Mouse (Mus musculus): Measurements from ENCODE around the gene Kifc3. TPM values are rescaled to one million over a fixed set of nuclear protein-coding genes. Genes with fewer than 3 reads are reported as not detected.

The Kifc3 gene
- total RNA-seq, 2 experiments from 2014 or later: 58.1 to 62.8 TPM

- peak in 1 of 2 experiments; percentile 46 for DNase-seq
- intact Hi-C loops (cut with DNase I): loop anchor here (1.0 kb wide), 1 partner anchor 9 kb away; no protein-coding TSS in a partner anchor
Observed at GRCm38 (mm10) chr8:95140555-95140954, 62.1 kb downstream of the Kifc3 start.

- intact Hi-C loops (cut with DNase I): no loop called here
- DNase-seq: no peak
Observed at GRCm38 (mm10) chr8:95139051-95139365, 63.6 kb downstream of the Kifc3 start.

- intact Hi-C loops (cut with DNase I): no loop called here
- DNase-seq: no peak
Observed at GRCm38 (mm10) chr8:95138341-95139050, 64.1 kb downstream of the Kifc3 start.

GRCm38 (mm10) chr8:95137641-95138098 is 64.9 kb downstream of the Kifc3 start:
- intact Hi-C loops (cut with DNase I): no loop called here
- DNase-seq: peak; percentile 46 to 53

- intact Hi-C loops (cut with DNase I): no loop called here
- no peak for DNase-seq
Observed at GRCm38 (mm10) chr8:95137201-95137600, 65.4 kb downstream of the Kifc3 start.

- DNase-seq: no peak
- intact Hi-C loops (cut with DNase I): no loop called here
Observed at GRCm38 (mm10) chr8:95136218-95136617, 66.4 kb downstream of the Kifc3 start.

- intact Hi-C loops (cut with DNase I): loop anchor here (2.0 kb wide), 1 partner anchor 70 kb away; no protein-coding TSS in a partner anchor
- DNase-seq: no peak
Observed at GRCm38 (mm10) chr8:95135242-95135641, 67.4 kb downstream of the Kifc3 start.

- intact Hi-C loops (cut with DNase I): loop anchor here (2.0 kb wide), 1 partner anchor 71 kb away; no protein-coding TSS in a partner anchor
- no peak for DNase-seq
Observed at GRCm38 (mm10) chr8:95134186-95134585, 68.4 kb downstream of the Kifc3 start.

- intact Hi-C loops (cut with DNase I): loop anchor here (1.0 kb wide), 1 partner anchor 8 kb away; no protein-coding TSS in a partner anchor
- no peak for DNase-seq
Observed at GRCm38 (mm10) chr8:95131983-95132382, 70.6 kb downstream of the Kifc3 start.

- DNase-seq: peak; percentile 46 to 56
- intact Hi-C loops (cut with DNase I): loop anchor here (1.0 kb wide), 1 partner anchor 9 kb away; no protein-coding TSS in a partner anchor
Observed at GRCm38 (mm10) chr8:95130966-95131537, 71.6 kb downstream of the Kifc3 start.

GRCm38 (mm10) chr8:95128750-95129260 is 73.8 kb downstream of the Kifc3 start:
- intact Hi-C loops (cut with DNase I): no loop called here
- DNase-seq: no peak

- intact Hi-C loops (cut with DNase I): no loop called here
- DNase-seq: no peak
Observed at GRCm38 (mm10) chr8:95127658-95128057, 75.0 kb downstream of the Kifc3 start.

GRCm38 (mm10) chr8:95126497-95126896 is 76.1 kb downstream of the Kifc3 start:
- intact Hi-C loops (cut with DNase I): no loop called here
- DNase-seq: no peak

GRCm38 (mm10) chr8:95123455-95123854 is 79.2 kb downstream of the Kifc3 start:
- no peak for DNase-seq
- intact Hi-C loops (cut with DNase I): no loop called here

- intact Hi-C loops (cut with DNase I): no loop called here
Observed at GRCm38 (mm10) chr8:95113750-95114149, 88.9 kb downstream of the Kifc3 start.

GRCm38 (mm10) chr8:95113108-95113507 is 89.5 kb downstream of the Kifc3 start:
- no peak for DNase-seq
- intact Hi-C loops (cut with DNase I): no loop called here

More at GRCm38 (mm10) chr8:95113750-95114149, 88.9 kb downstream of the Kifc3 start:
- peak in 1 of 2 experiments; percentile 48 for DNase-seq

GRCm38 (mm10) chr8:95112594-95112993 is 90.0 kb downstream of the Kifc3 start:
- DNase-seq: no peak
- intact Hi-C loops (cut with DNase I): no loop called here

GRCm38 (mm10) chr8:95107306-95107705 is 95.3 kb downstream of the Kifc3 start:
- intact Hi-C loops (cut with DNase I): loop anchor here (10.0 kb wide), 1 partner anchor 197 kb away; the partner anchor contains the start of gene Cngb1
- DNase-seq: no peak

GRCm38 (mm10) chr8:95101972-95102371 is 100.6 kb downstream of the Kifc3 start:
- intact Hi-C loops (cut with DNase I): loop anchor here (10.0 kb wide), 1 partner anchor 203 kb away; the partner anchor contains the start of gene Cngb1

GRCm38 (mm10) chr8:95099009-95099408 is 103.6 kb downstream of the Kifc3 start:
- DNase-seq: peak; percentile 77 to 86

More at GRCm38 (mm10) chr8:95101972-95102371, 100.6 kb downstream of the Kifc3 start:
- DNase-seq: no peak

GRCm38 (mm10) chr8:95093574-95093973 is 109.0 kb downstream of the Kifc3 start:
- intact Hi-C loops (cut with DNase I): no loop called here
- no peak for DNase-seq

More at GRCm38 (mm10) chr8:95099009-95099408, 103.6 kb downstream of the Kifc3 start:
- intact Hi-C loops (cut with DNase I): loop anchor here (2.0 kb wide), 1 partner anchor 106 kb away; no protein-coding TSS in a partner anchor
